Mouse (Mus musculus) midbrain, embryonic 14.5 days (tissue): ENCODE measurements around the gene Cma1. TPM values are rescaled to one million over a fixed set of nuclear protein-coding genes. Genes with fewer than 3 reads are reported as not detected.

Source experiments
- ATAC-seq: fragments of 200-750 bp; cut with Nextera tagmentation; 2 replicates; pipeline ENCODE4 v1.8.0; 2017; ENCODE audit warnings: moderate number of reproducible peaks, moderate library complexity; ENCODE audit not compliant: low FRiP score, low TSS enrichment
- DNase-seq: peaks from one replicate; pipeline ENCODE4 v3.0.0-alpha.2; 2015
- H3K27ac ChIP-seq: fragments of 300-500 bp; sonication (generic); replicated peaks from 2 replicates; pipeline ENCODE4 v1.5.1; 2014; ENCODE audit warnings: mild to moderate bottlenecking, low read depth, low read length, moderate library complexity
- H3K27me3 ChIP-seq: fragments of 300-500 bp; sonication (generic); 2 replicates; pipeline ENCODE4 v1.6.1; 2014; ENCODE audit warnings: low read length, control low read depth, mixed read lengths; ENCODE audit not compliant: control insufficient read depth, insufficient read depth
- H3K36me3 ChIP-seq: fragments of 300-500 bp; sonication (generic); 2 replicates; pipeline ENCODE4 v1.6.1; 2014; ENCODE audit warnings: low read length, control low read depth; ENCODE audit not compliant: control insufficient read depth, insufficient read depth
- H3K4me1 ChIP-seq: fragments of 300-500 bp; sonication (generic); 2 replicates; pipeline ENCODE4 v1.6.1; 2014; ENCODE audit warnings: mild to moderate bottlenecking, antibody characterized with exemption, low read length, control low read depth; ENCODE audit not compliant: control insufficient read depth, insufficient read depth
- H3K4me2 ChIP-seq: fragments of 300-500 bp; sonication (generic); 2 replicates; pipeline ENCODE4 v1.6.1; 2014; ENCODE audit warnings: mild to moderate bottlenecking, low read length, moderate library complexity
- H3K4me3 ChIP-seq: fragments of 300-500 bp; sonication (generic); replicated peaks from 2 replicates; pipeline ENCODE4 v1.5.1; 2014; ENCODE audit warnings: low read depth, low read length
- H3K9ac ChIP-seq: fragments of 300-500 bp; sonication (generic); replicated peaks from 2 replicates; pipeline ENCODE4 v1.6.1; 2014; ENCODE audit warnings: mild to moderate bottlenecking, low read length, moderate library complexity
- H3K9me3 ChIP-seq: fragments of 300-500 bp; sonication (generic); 2 replicates; pipeline ENCODE4 v1.6.1; 2016; ENCODE audit warnings: low read length, control low read depth, mixed read lengths; ENCODE audit not compliant: control insufficient read depth
- WGBS: fragments of 180-500 bp; shearing (Covaris S2); extraction: QIAGEN DNeasy Blood & Tissue Kit; methylation state at CpG from one replicate; pipeline ENCODE4 v1.1.7; 2014; 5-methylcytosine and 5-hydroxymethylcytosine counted together
- polyA plus RNA-seq: library from polyadenylated mRNA; unstranded; fragments of >200 nt; fragmentation: Nextera tagmentation; extraction: Ambion mirVana; gene quantifications from 2 replicates; pipeline ENCODE4 v1.2.1, GENCODE M21; 2014

Gene Cma1
- polyA plus RNA-seq, 1 experiment from 2014 or later: 0.26 TPM

DNA sequence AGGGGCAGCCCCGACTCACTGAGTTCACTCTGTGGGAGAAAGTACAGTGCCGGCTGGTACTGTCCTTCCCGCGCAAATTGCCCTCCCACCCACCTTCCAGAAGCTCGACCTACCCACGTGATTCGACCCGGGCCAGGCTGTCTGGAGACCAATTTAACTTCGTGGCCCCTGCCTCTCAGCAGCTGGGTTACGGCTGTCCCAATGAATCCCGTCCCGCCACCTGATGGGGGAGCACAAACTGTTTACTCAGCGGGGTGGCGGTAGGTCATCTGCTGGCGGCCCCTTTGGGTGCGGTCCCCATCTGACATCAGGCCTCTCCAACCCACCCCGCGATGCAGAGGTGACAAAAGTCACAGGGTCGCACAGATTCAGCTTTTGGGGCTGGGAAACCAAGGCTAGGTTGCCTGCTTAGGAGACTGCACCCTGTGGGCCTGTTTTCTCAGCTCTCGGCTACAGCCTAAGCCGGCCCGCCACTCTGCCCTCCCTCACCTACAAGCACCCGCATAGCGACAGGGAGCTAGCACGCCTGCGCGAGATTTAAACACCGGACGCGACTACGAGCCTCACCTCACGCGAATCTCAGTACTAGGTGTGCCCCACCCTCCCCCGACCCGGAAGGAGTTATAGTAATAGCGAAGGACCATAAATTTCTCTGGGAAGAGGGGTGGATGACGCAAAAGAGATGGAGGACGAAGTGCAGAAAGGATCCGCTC, 44.6 kb downstream of the Cma1 start, which contains the start of gene Sdr39u1:
Sdr39u1 (minus strand) TSS at position 593 of the 713 bp plus-strand sequence.
- DNase-seq (peak; percentile 96), ATAC-seq (peak; percentile 94)
- H3K9me3 ChIP-seq: no peaks in the 10 kb centered on the region
- peaks cover 14% of the 10 kb centered on the region for H3K4me1 ChIP-seq
- peaks cover 35% of the 10 kb centered on the region for H3K36me3 ChIP-seq
- H3K4me2 ChIP-seq: peak within 1 kb of the TSS; percentile 59
- H3K27me3 ChIP-seq: no peaks in the 10 kb centered on the region
- H3K9ac ChIP-seq: peak within 1 kb of the TSS; percentile 86
- WGBS: 2% methylated on average over 39 of the region's 39 CpGs
- peak within 1 kb of the TSS; percentile 80 for H3K27ac ChIP-seq
- H3K4me3 ChIP-seq: peak within 1 kb of the TSS; percentile 55

- Histone ChIP-seq H3K27me3 (no peaks in the 10 kb centered on the region), H3K9ac (peak overlapping the region; percentile 86; the same call in 1 of the 2 replicates), H3K4me2 (peak overlapping the region; percentile 59), H3K4me1 (peaks cover 14% of the 10 kb centered on the region), H3K27ac (no peak overlapping the region), H3K9me3 (no peaks in the 10 kb centered on the region), H3K36me3 (peaks cover 44% of the 10 kb centered on the region), H3K4me3 (peak overlapping the region; percentile 55)
- ATAC-seq: no peak
- WGBS: 87% methylated on average over 7 of the region's 7 CpGs
- DNase-seq: no peak
Observed at GRCm38 (mm10) chr14:55898947-55899346, 45.5 kb downstream of the Cma1 start.

DNA sequence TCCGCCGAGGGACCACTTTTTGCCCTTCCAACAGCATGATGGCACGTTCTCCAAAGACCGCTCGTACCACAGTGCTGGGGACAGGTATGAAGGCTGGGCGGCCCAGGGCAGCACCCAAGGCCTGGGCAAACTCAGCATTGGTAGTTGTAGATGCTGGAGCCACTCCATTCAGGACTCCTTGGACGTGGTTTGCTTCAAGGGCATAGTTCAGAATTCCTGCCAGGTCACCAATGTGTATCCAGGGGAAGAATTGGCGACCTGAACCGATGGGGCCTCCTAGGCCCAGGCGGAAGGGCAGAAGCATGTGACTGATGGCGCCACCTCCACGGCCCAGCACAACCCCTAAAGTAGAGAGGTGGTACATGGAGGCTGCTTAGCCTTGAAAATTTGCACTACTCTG, 46.8 kb downstream of the Cma1 start:
- H3K4me3 ChIP-seq: no peak overlapping the region
- no peak overlapping the region for H3K27ac ChIP-seq
- H3K36me3 ChIP-seq: peaks cover 52% of the 10 kb centered on the region
- DNase-seq (no peak), ATAC-seq (no peak)
- no peak overlapping the region for H3K9ac ChIP-seq
- H3K9me3 ChIP-seq: no peaks in the 10 kb centered on the region
- peaks cover 14% of the 10 kb centered on the region for H3K4me1 ChIP-seq
- WGBS: 94% methylated on average over 12 of the region's 12 CpGs
- H3K27me3 ChIP-seq: no peaks in the 10 kb centered on the region
- no peak overlapping the region for H3K4me2 ChIP-seq

Other genes starting within 250 kb of the Cma1 start
- 0.14 and 0.36 TPM in 2 replicates for gene Tgm1, start 230.7 kb downstream of the Cma1 start, polyA plus RNA-seq
- gene Rabggta, start 222.4 kb downstream of the Cma1 start, polyA plus RNA-seq: 39.4 and 48.5 TPM in 2 replicates
- gene Dhrs1, start 199.0 kb downstream of the Cma1 start, polyA plus RNA-seq: 60.1 and 65.1 TPM in 2 replicates
- 25.0 and 31.2 TPM in 2 replicates for gene Nop9, start 199.0 kb downstream of the Cma1 start, polyA plus RNA-seq
- 0.18 and 0.19 TPM in 2 replicates for gene Cideb, start 186.2 kb downstream of the Cma1 start, polyA plus RNA-seq
- 0.32 and 0.69 TPM in 2 replicates for gene Ltb4r2, start 183.2 kb downstream of the Cma1 start, polyA plus RNA-seq
- gene Ltb4r1, start 178.7 kb downstream of the Cma1 start, polyA plus RNA-seq: 0.77 TPM in 1 of 2 replicates, not detected in the other
- 2.4 and 3.2 TPM in 2 replicates for gene Adcy4, start 160.6 kb downstream of the Cma1 start, polyA plus RNA-seq
- 0.77 and 1.8 TPM in 2 replicates for gene Ripk3, start 155.8 kb downstream of the Cma1 start, polyA plus RNA-seq
- 6.2 and 8.7 TPM in 2 replicates for gene Nfatc4, start 121.5 kb downstream of the Cma1 start, polyA plus RNA-seq
- gene Nynrin, start 90.7 kb downstream of the Cma1 start, polyA plus RNA-seq: 6.5 and 11.2 TPM in 2 replicates
- 0.19 and 0.20 TPM in 2 replicates for gene Cbln3, start 60.3 kb downstream of the Cma1 start, polyA plus RNA-seq
- gene Khnyn, start 59.7 kb downstream of the Cma1 start, polyA plus RNA-seq: 6.5 and 7.1 TPM in 2 replicates
- 125 and 142 TPM in 2 replicates for gene Sdr39u1, start 44.4 kb downstream of the Cma1 start, polyA plus RNA-seq
- not detected in 2 replicates for gene Cma2, start 6.3 kb upstream of the Cma1 start, polyA plus RNA-seq
- not detected in 2 replicates for gene Mcpt1, start 73.3 kb upstream of the Cma1 start, polyA plus RNA-seq
- not detected in 2 replicates for gene Mcpt9, start 85.8 kb upstream of the Cma1 start, polyA plus RNA-seq
- gene Mcpt2, start 97.4 kb upstream of the Cma1 start, polyA plus RNA-seq: not detected in 2 replicates
- gene Mcpt4, start 117.6 kb upstream of the Cma1 start, polyA plus RNA-seq: not detected in 2 replicates
- not detected in 2 replicates for gene Mcpt8, start 140.6 kb upstream of the Cma1 start, polyA plus RNA-seq
- not detected in 2 replicates for gene Ctsg, start 157.9 kb upstream of the Cma1 start, polyA plus RNA-seq
- gene Gzme, start 175.9 kb upstream of the Cma1 start, polyA plus RNA-seq: not detected in 2 replicates
- not detected in 2 replicates for gene Gzmd, start 187.9 kb upstream of the Cma1 start, polyA plus RNA-seq
- gene Gzmg, start 214.9 kb upstream of the Cma1 start, polyA plus RNA-seq: not detected in 2 replicates
- not detected in 2 replicates for gene Gzmn, start 229.9 kb upstream of the Cma1 start, polyA plus RNA-seq